Comparison of ENCODE assay signal across 18 mouse cellular contexts in genomic region chr7:133928981-133929380, GRCm38 (mm10).
DNase-seq lines count a peak whose midpoint lies in the region; ATAC-seq lines count a peak whose summit lies in the region.
"Had no signal": no experiment of that assay in that cellular context is flagged by ENCODE, and none has a peak within 500 bp of the region (broad histone marks: within the 10 kb centered on the region; RNA-seq: fewer than 3 reads in every experiment).

No protein-coding gene starts in this region.

- intact Hi-C loops in gastrocnemius, postnatal 14 days (cut with DNase I; ENCODE audit: low total_unique reads): no loop called here

- WGBS in limb, embryonic 10.5 days: 88% methylated on average over 3 of the region's 3 CpGs

- H3K4me1 ChIP-seq in limb, embryonic 10.5 days: no peaks in the 10 kb centered on the region

- DNase-seq in gastrocnemius, postnatal 14 days: peak; percentile 23
- DNase-seq in gastrocnemius, adult 8-10 months (ENCODE audit: low spot score in 2 of 2): no peak
- peak; percentile 77 for DNase-seq in adipocyte (ENCODE audit: low spot score)
- DNase-seq in adrenal gland, adult 2 months: peak; percentile 63
- DNase-seq in adrenal gland, postnatal 25 days: peak; percentile 45
- DNase-seq in liver: no peak
- no peak for DNase-seq in limb, embryonic 10.5 days (ENCODE audit: low spot score)
- DNase-seq: cerebellum, adult 2 months; cerebellum, postnatal 10 days; heart, postnatal 4 days; kidney, adult 11 months had no signal

- H3K27me3 ChIP-seq in limb, embryonic 10.5 days (ENCODE audit: low read depth, poor library complexity, severe bottlenecking): no peaks in the 10 kb centered on the region
- H3K27me3 ChIP-seq: hindbrain, embryonic 12.5 days had no signal

- no peaks in the 10 kb centered on the region for H3K9me3 ChIP-seq in limb, embryonic 10.5 days (replicated peaks)
- H3K9me3 ChIP-seq: embryonic facial prominence, embryonic 10.5 days; forebrain, embryonic 10.5 days; heart, embryonic 13.5 days; hindbrain, embryonic 12.5 days had no signal

- H3K36me3 ChIP-seq in limb, embryonic 10.5 days: no peaks in the 10 kb centered on the region
- H3K36me3 ChIP-seq: embryonic facial prominence, embryonic 10.5 days; forebrain, embryonic 10.5 days; heart, embryonic 13.5 days; hindbrain, embryonic 12.5 days had no signal

- no peak overlapping the region for H3K27ac ChIP-seq in limb, embryonic 10.5 days
- H3K27ac ChIP-seq: embryonic facial prominence, embryonic 10.5 days; forebrain, embryonic 10.5 days; heart, embryonic 13.5 days; hindbrain, embryonic 12.5 days had no signal

- H3K4me3 ChIP-seq in limb, embryonic 10.5 days: no peak overlapping the region
- H3K4me3 ChIP-seq: embryonic facial prominence, embryonic 10.5 days; forebrain, embryonic 10.5 days; heart, embryonic 13.5 days; hindbrain, embryonic 12.5 days had no signal

- ATAC-seq in inflammation-experienced regulatory T-cells, adult 6 months: no peak
- ATAC-seq: forebrain, embryonic 14.5 days; hindbrain, embryonic 16.5 days had no signal

Comparison
In these comparisons a context has a peak if more than half of its experiments do, and no peak if none do; other contexts are left out.
1. DNase-seq: peak in gastrocnemius, postnatal 14 days (single experiment), adipocyte (single experiment), adrenal gland, adult 2 months (single experiment) and adrenal gland, postnatal 25 days (single experiment); none in gastrocnemius, adult 8-10 months (0 of 2), liver (single experiment) and limb, embryonic 10.5 days (single experiment).